ENCODE assay signal across 29 mouse cellular contexts in genomic region chr17:75916590-75916989, GRCm38 (mm10).
DNase-seq lines count a peak whose midpoint lies in the region; ATAC-seq and TF ChIP-seq lines count a peak whose summit lies in the region.
"Had no signal": no experiment of that assay in that cellular context is flagged by ENCODE, and none has a peak within 500 bp of the region (broad histone marks: within the 10 kb centered on the region; RNA-seq: fewer than 3 reads in every experiment).

No protein-coding gene starts in this region.

- no peak overlapping the region for H3K4me3 ChIP-seq in liver, postnatal 0 days (ENCODE audit: low read depth, low read length)
- no peak overlapping the region for H3K4me3 ChIP-seq in liver, embryonic 11.5 days (ENCODE audit: low read depth, low read length)
- H3K4me3 ChIP-seq: embryonic facial prominence, embryonic 12.5 days; embryonic facial prominence, embryonic 15.5 days; heart, embryonic 12.5 days; heart, embryonic 15.5 days; hindbrain, embryonic 10.5 days; hindbrain, embryonic 13.5 days; intestine, embryonic 15.5 days had no signal

- no peak for TF ChIP-seq CTCF in liver, postnatal 0 days (IDR thresholded peaks at IDR 0.05; ENCODE audit: low read depth)

- ATAC-seq in liver, postnatal 0 days = peak; percentile 31; the same call in 1 of the 2 replicates
- no peak for ATAC-seq in liver, embryonic 11.5 days (replicated peaks; ENCODE audit: low FRiP score)
- no peak for ATAC-seq in activated CD4-positive, CD25-positive, alpha-beta regulatory T cell, adult 4 months
- ATAC-seq: forebrain, embryonic 14.5 days; forebrain, postnatal 0 days; hindbrain, embryonic 16.5 days; intestine, embryonic 15.5 days had no signal

- no peaks in the 10 kb centered on the region for H3K36me3 ChIP-seq in liver, postnatal 0 days (replicated peaks; ENCODE audit: insufficient read depth, low read length)
- no peaks in the 10 kb centered on the region for H3K36me3 ChIP-seq in liver, embryonic 11.5 days (ENCODE audit: control insufficient read depth, insufficient read depth, low read length)
- H3K36me3 ChIP-seq: embryonic facial prominence, embryonic 12.5 days; embryonic facial prominence, embryonic 15.5 days; G1E; heart, embryonic 12.5 days; heart, embryonic 15.5 days; hindbrain, embryonic 10.5 days; hindbrain, embryonic 13.5 days; intestine, embryonic 15.5 days had no signal

- H3K27me3 ChIP-seq in liver, postnatal 0 days (ENCODE audit: insufficient read depth, low read length) = no peaks in the 10 kb centered on the region
- no peaks in the 10 kb centered on the region for H3K27me3 ChIP-seq in liver, embryonic 11.5 days (replicated peaks; ENCODE audit: control insufficient read depth, insufficient read depth, low read length)
- H3K27me3 ChIP-seq: CH12.LX; embryonic facial prominence, embryonic 12.5 days; embryonic facial prominence, embryonic 15.5 days; heart, embryonic 12.5 days; heart, embryonic 15.5 days; hindbrain, embryonic 13.5 days; intestine, embryonic 15.5 days had no signal

- no peak for TF ChIP-seq EP300 in liver, postnatal 0 days (IDR thresholded peaks at IDR 0.05; ENCODE audit: low read depth)

- no peaks in the 10 kb centered on the region for H3K4me1 ChIP-seq in liver, postnatal 0 days (ENCODE audit: insufficient read depth)
- no peaks in the 10 kb centered on the region for H3K4me1 ChIP-seq in liver, embryonic 11.5 days (replicated peaks; ENCODE audit: control insufficient read depth, insufficient read depth, low read length)
- H3K4me1 ChIP-seq: embryonic facial prominence, embryonic 12.5 days; embryonic facial prominence, embryonic 15.5 days; heart, embryonic 12.5 days; heart, embryonic 15.5 days; hindbrain, embryonic 10.5 days; hindbrain, embryonic 13.5 days; intestine, embryonic 15.5 days had no signal

- H3K4me2 ChIP-seq in liver, postnatal 0 days (ENCODE audit: low read depth, low read length) = no peak overlapping the region
- H3K4me2 ChIP-seq in liver, embryonic 11.5 days = no peak overlapping the region
- H3K4me2 ChIP-seq: embryonic facial prominence, embryonic 12.5 days; embryonic facial prominence, embryonic 15.5 days; heart, embryonic 12.5 days; heart, embryonic 15.5 days; hindbrain, embryonic 13.5 days; intestine, embryonic 15.5 days had no signal

- no peak overlapping the region for H3K9ac ChIP-seq in liver, postnatal 0 days (replicated peaks)
- no peak overlapping the region for H3K9ac ChIP-seq in liver, embryonic 11.5 days (ENCODE audit: low read depth, low read length)
- H3K9ac ChIP-seq: embryonic facial prominence, embryonic 12.5 days; embryonic facial prominence, embryonic 15.5 days; forebrain, postnatal 0 days; heart, embryonic 12.5 days; heart, embryonic 15.5 days; hindbrain, embryonic 13.5 days; intestine, embryonic 15.5 days had no signal

- H3K9me3 ChIP-seq in liver, postnatal 0 days (ENCODE audit: low read length) = no peaks in the 10 kb centered on the region
- no peaks in the 10 kb centered on the region for H3K9me3 ChIP-seq in liver, embryonic 11.5 days (ENCODE audit: control insufficient read depth, low read length)
- H3K9me3 ChIP-seq: embryonic facial prominence, embryonic 12.5 days; embryonic facial prominence, embryonic 15.5 days; heart, embryonic 12.5 days; heart, embryonic 15.5 days; hindbrain, embryonic 10.5 days; hindbrain, embryonic 13.5 days; intestine, embryonic 15.5 days had no signal

- WGBS in liver, postnatal 0 days (ENCODE audit: insufficient replicate concordance) = 75% methylated on average over 2 of the region's 2 CpGs
- 73% methylated on average over 2 of the region's 2 CpGs for WGBS in liver, embryonic 11.5 days

- no peak for DNase-seq in liver, postnatal 0 days
- no peak for DNase-seq in liver, embryonic 11.5 days (ENCODE audit: low spot score)
- peak; percentile 61 for DNase-seq in NIH3T3 (ENCODE audit: low read depth)
- peak; percentile 25 for DNase-seq in skeletal muscle tissue, adult 2 months (ENCODE audit: low read depth, low spot score)
- no peak for DNase-seq in ovary, postnatal 36 days (ENCODE audit: low spot score)
- DNase-seq: adrenal gland, postnatal 10 days; adrenal gland, postnatal 36 days; cerebellum, adult 11 months; cerebellum, adult 2 months; cerebellum, adult 9-11 months; cerebellum, postnatal 25 days; forebrain, postnatal 0 days; gastrocnemius, postnatal 14 days; heart, adult 11 months; heart, postnatal 10 days; heart, postnatal 36 days; kidney, adult 11 months had no signal

- H3K27ac ChIP-seq in liver, postnatal 0 days (ENCODE audit: low read depth) = no peak overlapping the region
- H3K27ac ChIP-seq in liver, embryonic 11.5 days (ENCODE audit: low read depth, low read length) = no peak overlapping the region
- H3K27ac ChIP-seq: embryonic facial prominence, embryonic 12.5 days; embryonic facial prominence, embryonic 15.5 days; heart, embryonic 15.5 days; hindbrain, embryonic 10.5 days; hindbrain, embryonic 13.5 days; intestine, embryonic 15.5 days had no signal

Comparison
In these comparisons a context has a peak if more than half of its experiments do, and no peak if none do; other contexts are left out.
1. DNase-seq: peak in NIH3T3 (single experiment) and skeletal muscle tissue, adult 2 months (single experiment); none in liver, postnatal 0 days (single experiment), liver, embryonic 11.5 days (single experiment) and ovary, postnatal 36 days (single experiment).